Mouse (Mus musculus) spleen, adult 2 months (tissue): ENCODE measurements around the gene Ccsap. TPM values are rescaled to one million over a fixed set of nuclear protein-coding genes. Genes with fewer than 3 reads are reported as not detected.

Source experiments
- DNase-seq, 2 experiments: peaks; one replicate each; pipeline versions ENCODE4 v3.0.0 to v3.0.0-alpha.2; 2012 to 2021; ENCODE audit warnings: low spot score in 2 of 2, low read depth in 1 of 2
- H3K27ac ChIP-seq: fragments of 200-500 bp; 2 replicates; pipeline ENCODE4 v1.5.1; 2012; ENCODE audit warnings: low read length, inconsistent platforms; ENCODE audit not compliant: insufficient read depth
- H3K27me3 ChIP-seq: fragments of 200-500 bp; 2 replicates; pipeline ENCODE4 v1.6.1; 2012; ENCODE audit warnings: mild to moderate bottlenecking, moderate library complexity, low read length, inconsistent platforms; ENCODE audit not compliant: control insufficient read depth, insufficient read depth
- H3K36me3 ChIP-seq: fragments of 200-500 bp; 2 replicates; pipeline ENCODE4 v1.6.1; 2012; ENCODE audit warnings: mild to moderate bottlenecking, low read length, inconsistent platforms; ENCODE audit not compliant: control insufficient read depth, insufficient read depth
- H3K4me1 ChIP-seq: fragments of 200-500 bp; 2 replicates; pipeline ENCODE4 v1.6.1; 2011; ENCODE audit warnings: inconsistent platforms; ENCODE audit not compliant: control insufficient read depth, insufficient read depth, insufficient read length
- H3K4me3 ChIP-seq: fragments of 200-500 bp; 2 replicates; pipeline ENCODE4 v1.5.1; 2011; ENCODE audit warnings: mild to moderate bottlenecking, inconsistent platforms; ENCODE audit not compliant: insufficient read depth, insufficient read length; ENCODE audit errors: extremely low read depth
- CTCF ChIP-seq: fragments of 200-500 bp; IDR thresholded peaks from 2 replicates; pipeline ENCODE4 v1.5.1; 2011; ENCODE audit warnings: mild to moderate bottlenecking, inconsistent platforms; ENCODE audit not compliant: insufficient read depth, insufficient read length, insufficient replicate concordance; ENCODE audit errors: extremely low read depth
- POLR2A ChIP-seq: fragments of 200-500 bp; IDR thresholded peaks from 2 replicates; pipeline ENCODE4 v1.6.1; 2011; ENCODE audit warnings: low read depth, low read length, inconsistent platforms
- WGBS: fragments of 180-500 bp; shearing (Covaris S2); methylation state at CpG from one replicate; pipeline ENCODE4 v1.1.7; 2018; 5-methylcytosine and 5-hydroxymethylcytosine counted together
- polyA plus RNA-seq: library from polyadenylated mRNA; depleted of rRNA; stranded (reverse); fragments of >200 nt; gene quantifications from 2 replicates; pipeline ENCODE4 v1.2.3, GENCODE M21; 2012

The Ccsap gene
- polyA plus RNA-seq, 1 experiment: 1.8 TPM

GRCm38 (mm10) chr8:123895680-123896365 is 35.8 kb upstream of the Ccsap start:
- Histone ChIP-seq H3K4me1 (no peaks in the 10 kb centered on the region), H3K27ac (no peak overlapping the region), H3K36me3 (peaks cover 6% of the 10 kb centered on the region; the same call in 1 of the 2 replicates), H3K27me3 (peaks cover 8% of the 10 kb centered on the region; the same call in 1 of the 2 replicates), H3K4me3 (no peak overlapping the region)
- 66% methylated on average over 9 of the region's 9 CpGs for WGBS
- no peak for DNase-seq
- TF ChIP-seq POLR2A (no peak), CTCF (no peak)

GRCm38 (mm10) chr8:123895230-123895629 is 35.2 kb upstream of the Ccsap start:
- no peak for TF ChIP-seq CTCF
- no peak for TF ChIP-seq POLR2A
- Histone ChIP-seq H3K36me3 (peaks cover 3% of the 10 kb centered on the region; the same call in 1 of the 2 replicates), H3K4me3 (no peak overlapping the region), H3K27me3 (peaks cover 8% of the 10 kb centered on the region; the same call in 1 of the 2 replicates), H3K27ac (no peak overlapping the region), H3K4me1 (no peaks in the 10 kb centered on the region)
- WGBS: 74% methylated on average over 4 of the region's 4 CpGs
- no peak for DNase-seq

- H3K27me3 ChIP-seq: peaks cover 8% of the 10 kb centered on the region; the same call in 1 of the 2 replicates
- peaks cover 1% of the 10 kb centered on the region; the same call in 1 of the 2 replicates for H3K36me3 ChIP-seq
- H3K4me3 ChIP-seq: no peak within 1 kb of the TSS
- no peak within 1 kb of the TSS for H3K27ac ChIP-seq
- WGBS: 30% methylated on average over 15 of the region's 15 CpGs
- H3K4me1 ChIP-seq: no peaks in the 10 kb centered on the region
- TF ChIP-seq CTCF (no peak), POLR2A (no peak)
- no peak for DNase-seq
Measured at GRCm38 (mm10) chr8:123894502-123895097, 34.6 kb upstream of the Ccsap start, which contains the start of gene Acta1. Gene Acta1 (minus strand): TSS chr8:123894751.

- no peak for TF ChIP-seq CTCF
- no peak for TF ChIP-seq POLR2A
- no peak for DNase-seq
- H3K36me3 ChIP-seq: no peaks in the 10 kb centered on the region
- no peak overlapping the region for H3K27ac ChIP-seq
- no peak overlapping the region for H3K4me3 ChIP-seq
- WGBS: 88% methylated on average over 11 of the region's 11 CpGs
- H3K4me1 ChIP-seq: no peaks in the 10 kb centered on the region
- peaks cover 8% of the 10 kb centered on the region; the same call in 1 of the 2 replicates for H3K27me3 ChIP-seq
Measured at GRCm38 (mm10) chr8:123893413-123893812, 33.4 kb upstream of the Ccsap start.

GRCm38 (mm10) chr8:123892586-123893155 is 32.7 kb upstream of the Ccsap start:
- no peak for DNase-seq
- WGBS: 23% methylated on average over 30 of the region's 30 CpGs
- Histone ChIP-seq H3K4me3 (no peak overlapping the region), H3K4me1 (no peaks in the 10 kb centered on the region), H3K36me3 (no peaks in the 10 kb centered on the region), H3K27me3 (peaks cover 8% of the 10 kb centered on the region; the same call in 1 of the 2 replicates), H3K27ac (no peak overlapping the region)
- no peak for TF ChIP-seq CTCF
- TF ChIP-seq POLR2A: no peak

GRCm38 (mm10) chr8:123891883-123892585 is 32.0 kb upstream of the Ccsap start:
- no peaks in the 10 kb centered on the region for H3K36me3 ChIP-seq
- no peak for TF ChIP-seq POLR2A
- no peak for TF ChIP-seq CTCF
- no peaks in the 10 kb centered on the region for H3K4me1 ChIP-seq
- no peak overlapping the region for H3K27ac ChIP-seq
- H3K27me3 ChIP-seq: peaks cover 8% of the 10 kb centered on the region; the same call in 1 of the 2 replicates
- no peak for DNase-seq
- H3K4me3 ChIP-seq: no peak overlapping the region
- 7% methylated on average over 49 of the region's 49 CpGs for whole genome bisulfite sequencing

- no peak for DNase-seq
- Histone ChIP-seq H3K27me3 (peaks cover 10% of the 10 kb centered on the region), H3K27ac (no peak overlapping the region), H3K4me1 (no peaks in the 10 kb centered on the region), H3K36me3 (no peaks in the 10 kb centered on the region), H3K4me3 (no peak overlapping the region)
- 4% methylated on average over 11 of the region's 11 CpGs for WGBS
- TF ChIP-seq CTCF: no peak
- no peak for TF ChIP-seq POLR2A
Measured at GRCm38 (mm10) chr8:123891271-123891670, 31.3 kb upstream of the Ccsap start.
